Mouse (Mus musculus) intestine, embryonic 16.5 days (tissue): ENCODE data around the gene Irf1. TPM values are rescaled to one million over a fixed set of nuclear protein-coding genes. Genes with fewer than 3 reads are reported as not detected.

Experiments
- ATAC-seq: fragments of 200-750 bp; cut with Nextera tagmentation; 2 replicates; pipeline ENCODE4 v1.8.0; 2017; ENCODE audit warnings: moderate TSS enrichment, moderate library complexity
- H3K27ac ChIP-seq: fragments of 300-500 bp; sonication (generic); 2 replicates; pipeline ENCODE4 v1.5.1; 2014; ENCODE audit warnings: mild to moderate bottlenecking, low read length
- H3K27me3 ChIP-seq: fragments of 300-500 bp; sonication (generic); replicated peaks from 2 replicates; pipeline ENCODE4 v1.6.1; 2014; ENCODE audit warnings: low read length, control low read depth, mixed read lengths; ENCODE audit not compliant: control insufficient read depth, insufficient read depth
- H3K36me3 ChIP-seq: fragments of 300-500 bp; sonication (generic); 2 replicates; pipeline ENCODE4 v1.6.1; 2014; ENCODE audit warnings: low read length, control low read depth; ENCODE audit not compliant: control insufficient read depth, insufficient read depth
- H3K4me1 ChIP-seq: fragments of 300-500 bp; sonication (generic); 2 replicates; pipeline ENCODE4 v1.6.1; 2014; ENCODE audit warnings: low read length, control low read depth, mixed read lengths; ENCODE audit not compliant: control insufficient read depth, insufficient read depth
- H3K4me2 ChIP-seq: fragments of 300-500 bp; sonication (generic); 2 replicates; pipeline ENCODE4 v1.6.1; 2014; ENCODE audit warnings: low read depth, low read length, control low read depth
- H3K4me3 ChIP-seq: fragments of 300-500 bp; sonication (generic); 2 replicates; pipeline ENCODE4 v1.5.1; 2014; ENCODE audit warnings: mild to moderate bottlenecking, low read length
- H3K9ac ChIP-seq: fragments of 300-500 bp; sonication (generic); 2 replicates; pipeline ENCODE4 v1.6.1; 2014; ENCODE audit warnings: low read depth, low read length
- H3K9me3 ChIP-seq: fragments of 300-500 bp; sonication (generic); 2 replicates; pipeline ENCODE4 v1.6.1; 2016; ENCODE audit warnings: low read length, control low read depth; ENCODE audit not compliant: control insufficient read depth
- WGBS: fragments of 180-500 bp; shearing (Covaris S2); extraction: QIAGEN DNeasy Blood & Tissue Kit; methylation state at CpG from one replicate; pipeline ENCODE4 v1.1.7; 2014; 5-methylcytosine and 5-hydroxymethylcytosine counted together
- microRNA-seq: library from miRNA; unstranded; fragments of <30 nt; microRNA quantifications from one replicate; pipeline ENCODE4, GENCODE M21; 2016
- polyA plus RNA-seq: library from polyadenylated mRNA; unstranded; fragments of >200 nt; fragmentation: Nextera tagmentation; extraction: Ambion mirVana; gene quantifications from 2 replicates; pipeline ENCODE4 v1.2.1, GENCODE M21; 2015

Gene Irf1
- polyA plus RNA-seq, 1 experiment from 2014 or later: 52.9 TPM

DNA sequence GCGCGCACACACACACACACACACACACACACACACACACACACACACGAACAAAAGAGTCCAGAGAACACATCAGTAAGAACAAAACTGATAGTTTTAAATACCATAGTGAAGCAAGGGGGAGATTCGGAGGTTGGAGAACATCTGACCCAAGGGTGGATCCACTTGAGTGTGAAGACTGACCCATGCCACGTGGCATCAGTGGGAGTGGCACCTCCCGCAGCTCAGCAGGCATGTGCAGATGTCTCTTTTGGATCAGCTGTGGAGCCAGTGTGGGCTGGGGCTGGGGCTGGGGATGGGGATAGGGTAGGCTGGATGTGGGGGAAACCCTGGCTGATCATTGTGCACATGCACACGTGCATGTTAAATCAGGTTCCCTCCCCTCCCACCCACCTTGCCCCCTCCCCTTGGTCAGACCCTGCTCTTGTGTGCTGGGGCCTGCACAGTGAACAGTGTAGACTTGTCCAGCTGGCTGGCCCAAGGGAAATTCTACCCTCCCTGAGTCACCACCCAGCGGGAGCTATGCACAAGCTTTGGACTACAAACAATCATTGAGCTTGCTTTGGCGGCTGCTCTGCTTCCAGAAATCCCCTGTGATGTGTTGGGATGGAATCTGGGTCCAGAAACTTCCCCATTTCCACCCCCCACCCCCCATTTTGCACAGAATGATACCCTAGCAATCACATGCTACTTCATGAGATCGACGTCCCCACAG is 51.6 kb downstream of the Irf1 start:
- Histone ChIP-seq H3K36me3 (no peaks in the 10 kb centered on the region), H3K9me3 (no peaks in the 10 kb centered on the region), H3K27me3 (no peaks in the 10 kb centered on the region), H3K4me1 (peaks cover 11% of the 10 kb centered on the region; the same call in 1 of the 2 replicates), H3K4me2 (no peak overlapping the region), H3K4me3 (no peak overlapping the region), H3K27ac (no peak overlapping the region), H3K9ac (no peak overlapping the region)
- WGBS: 87% methylated on average over 11 of the region's 11 CpGs
- ATAC-seq: no peak

DNA sequence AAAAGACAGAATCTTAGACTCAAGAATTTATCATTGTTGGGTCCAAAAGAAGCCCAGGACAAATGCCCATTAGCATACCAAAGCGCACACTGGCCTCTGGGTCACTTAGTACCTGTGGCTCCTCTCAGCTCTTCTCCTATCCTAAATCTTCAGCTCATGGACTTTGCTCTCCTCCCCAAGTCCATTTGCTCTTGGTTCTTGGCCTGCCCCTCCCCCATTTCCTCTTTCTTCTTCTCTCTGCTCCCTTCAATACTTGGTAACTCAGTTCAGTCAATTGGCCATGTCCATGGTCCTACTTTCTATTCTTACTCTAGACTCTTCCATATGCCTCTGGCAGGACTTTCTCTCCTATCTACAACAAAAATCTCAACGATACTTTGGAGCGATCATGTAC is 52.1 kb downstream of the Irf1 start:
- ATAC-seq: no peak
- 89% methylated on average over 3 of the region's 3 CpGs for WGBS
- no peak overlapping the region for H3K4me3 ChIP-seq

DNA sequence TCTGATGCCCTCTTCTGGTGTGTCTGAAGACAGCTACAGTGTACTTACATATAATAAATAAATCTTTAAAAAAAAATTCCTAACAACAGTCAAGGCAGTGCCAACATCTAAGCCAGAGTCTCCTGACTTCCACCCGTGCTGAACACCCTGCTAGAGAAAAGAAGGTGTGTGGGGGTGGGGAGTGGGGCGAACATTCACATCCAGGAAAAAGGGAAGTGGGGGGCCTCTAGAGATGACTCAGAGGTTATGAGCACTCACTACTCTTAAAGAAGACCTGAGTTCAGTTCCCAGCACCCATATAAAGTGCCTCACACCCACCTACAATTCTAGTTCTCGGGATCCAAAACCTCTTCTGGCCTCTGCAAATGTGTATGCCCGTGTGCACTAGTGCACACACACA is 55.6 kb downstream of the Irf1 start:
- WGBS: 90% methylated on average over 4 of the region's 4 CpGs
- H3K4me1 ChIP-seq: peaks cover 11% of the 10 kb centered on the region; the same call in 1 of the 2 replicates
- H3K27me3 ChIP-seq: no peaks in the 10 kb centered on the region
- H3K27ac ChIP-seq: no peak overlapping the region
- H3K36me3 ChIP-seq: no peaks in the 10 kb centered on the region
- no peak for ATAC-seq
- no peak overlapping the region for H3K9ac ChIP-seq
- H3K4me3 ChIP-seq: no peak overlapping the region
- H3K4me2 ChIP-seq: no peak overlapping the region
- no peaks in the 10 kb centered on the region for H3K9me3 ChIP-seq

More for the DNA sequence above, 52.1 kb downstream of the Irf1 start:
- Histone ChIP-seq H3K9me3 (no peaks in the 10 kb centered on the region), H3K9ac (no peak overlapping the region), H3K4me1 (peaks cover 11% of the 10 kb centered on the region; the same call in 1 of the 2 replicates), H3K27ac (no peak overlapping the region), H3K27me3 (no peaks in the 10 kb centered on the region), H3K36me3 (no peaks in the 10 kb centered on the region), H3K4me2 (no peak overlapping the region)

Small RNA genes lying within 50 kb of the gene (microRNA-seq; reads per million reads assigned to microRNA genes)
- gene Mir7671: not detected

Other genes with a start within 250 kb of the Irf1 start
- 35.0 and 42.3 TPM in 2 replicates for gene Kif3a, start 202.6 kb upstream of the Irf1 start, polyA plus RNA-seq
- 0.35 and 0.47 TPM in 2 replicates for gene Il4, start 151.3 kb upstream of the Irf1 start, polyA plus RNA-seq
- not detected in 2 replicates for gene Il13, start 135.3 kb upstream of the Irf1 start, polyA plus RNA-seq
- 24.8 and 28.5 TPM in 2 replicates for gene Rad50, start 62.7 kb upstream of the Irf1 start, polyA plus RNA-seq
- gene Il5, start 49.2 kb upstream of the Irf1 start, polyA plus RNA-seq: not detected in 2 replicates
- 0.34 and 0.81 TPM in 2 replicates for gene Gm17334, start 3.2 kb downstream of the Irf1 start, polyA plus RNA-seq
- 1.7 and 2.4 TPM in 2 replicates for gene Gm12216, start 89.2 kb downstream of the Irf1 start, polyA plus RNA-seq
- gene Slc22a5, start 121.6 kb downstream of the Irf1 start, polyA plus RNA-seq: 13.7 and 18.1 TPM in 2 replicates
- gene Slc22a21, start 210.3 kb downstream of the Irf1 start, polyA plus RNA-seq: 6.1 and 7.1 TPM in 2 replicates